Mouse (Mus musculus) erythroblast, embryonic 14.5 days (primary cell): ENCODE data around the gene Sdr42e1. TPM values are rescaled to one million over a fixed set of nuclear protein-coding genes. Genes with fewer than 3 reads are reported as not detected.

Source experiments
- H3K27me3 ChIP-seq: 2 replicates; pipeline ENCODE4 v1.6.1; 2012; ENCODE audit warnings: inconsistent platforms; ENCODE audit not compliant: control insufficient read depth
- H3K36me3 ChIP-seq: 2 replicates; pipeline ENCODE4 v1.6.1; 2012; ENCODE audit warnings: mild to moderate bottlenecking, inconsistent platforms; ENCODE audit not compliant: control insufficient read depth
- H3K4me1 ChIP-seq: 2 replicates; pipeline ENCODE4 v1.6.1; 2012; ENCODE audit warnings: inconsistent platforms; ENCODE audit not compliant: control insufficient read depth
- H3K4me3 ChIP-seq: replicated peaks from 2 replicates; pipeline ENCODE3; 2012; ENCODE audit warnings: moderate library complexity, mild to moderate bottlenecking, inconsistent platforms
- H3K9me3 ChIP-seq: 2 replicates; pipeline ENCODE4 v1.6.1; 2012; ENCODE audit warnings: low read length, inconsistent platforms, mixed read lengths; ENCODE audit not compliant: control insufficient read depth
- GATA1 ChIP-seq: IDR thresholded peaks from 2 replicates; pipeline ENCODE4 v1.6.1; 2012; ENCODE audit warnings: low read length, inconsistent platforms, mixed read lengths
- TAL1 ChIP-seq: IDR thresholded peaks from 3 replicates; pipeline ENCODE4 v1.6.1; 2012; ENCODE audit warnings: low read length, inconsistent platforms, mixed read lengths
- polyA plus RNA-seq: library from polyadenylated mRNA; stranded (reverse); fragments of >175 nt; gene quantifications from 2 replicates; pipeline ENCODE4 v1.2.3, GENCODE M21; 2012

Gene Sdr42e1
- not detected in 2 replicates for polyA plus RNA-seq

GRCm38 (mm10) chr8:117673430-117673830 is at the start of gene Sdr42e1:
Gene Sdr42e1 (minus strand): TSS chr8:117673689.
- no peaks in the 10 kb centered on the region; the same call in 1 of the 2 replicates for H3K27me3 ChIP-seq
- no peak for TF ChIP-seq GATA1
- TF ChIP-seq TAL1 = no peak
- no peaks in the 10 kb centered on the region for H3K36me3 ChIP-seq
- peaks cover 3% of the 10 kb centered on the region for H3K4me1 ChIP-seq
- no peaks in the 10 kb centered on the region for H3K9me3 ChIP-seq
- peak within 1 kb of the TSS; percentile 53 for H3K4me3 ChIP-seq

DNA sequence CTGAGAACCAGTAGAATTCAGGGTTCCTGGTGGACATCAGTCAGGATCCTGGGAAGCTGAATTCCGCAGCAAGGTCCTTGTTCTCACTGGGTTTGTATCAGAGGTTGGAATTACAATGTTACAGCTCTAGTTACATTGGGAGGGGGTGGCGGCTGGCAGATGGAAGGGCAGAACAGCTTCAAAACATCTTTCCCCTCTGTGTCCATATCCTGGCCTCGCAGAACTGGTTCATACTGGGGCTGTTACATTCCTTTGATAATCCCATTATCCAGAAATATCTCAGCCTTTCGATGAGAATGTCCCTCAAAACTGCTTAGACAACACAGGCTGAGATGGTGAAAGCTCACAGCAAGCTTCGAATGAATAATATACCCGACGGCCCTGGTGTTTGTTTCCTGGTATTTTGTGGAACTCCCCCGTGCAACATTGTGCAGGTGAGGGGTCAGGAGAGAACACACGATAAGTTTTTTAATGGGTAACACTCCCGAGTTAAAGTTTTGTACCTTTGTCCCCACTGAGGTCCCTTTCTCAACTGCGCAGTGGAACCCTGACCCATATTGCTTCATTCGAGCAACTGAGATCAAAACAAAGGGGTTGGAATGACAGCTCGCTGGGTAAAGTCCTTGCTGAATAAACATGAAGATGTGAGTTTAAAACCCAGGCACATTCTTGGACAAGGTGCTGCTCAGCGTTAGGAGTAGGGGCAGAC is 44.8 kb upstream of the Sdr42e1 start:
- Histone ChIP-seq H3K4me1 (no peaks in the 10 kb centered on the region), H3K9me3 (peaks cover 26% of the 10 kb centered on the region; the same call in 1 of the 2 replicates), H3K4me3 (no peak overlapping the region), H3K27me3 (no peaks in the 10 kb centered on the region), H3K36me3 (no peaks in the 10 kb centered on the region; the same call in 1 of the 2 replicates)
- no peak for TF ChIP-seq GATA1
- no peak for TF ChIP-seq TAL1

GRCm38 (mm10) chr8:117715896-117716295 is 42.4 kb upstream of the Sdr42e1 start:
- H3K9me3 ChIP-seq = peaks cover 21% of the 10 kb centered on the region
- H3K4me1 ChIP-seq = no peaks in the 10 kb centered on the region
- TF ChIP-seq TAL1 (no peak), GATA1 (no peak)
- no peak overlapping the region for H3K4me3 ChIP-seq
- H3K27me3 ChIP-seq = no peaks in the 10 kb centered on the region
- no peaks in the 10 kb centered on the region; the same call in 1 of the 2 replicates for H3K36me3 ChIP-seq

- no peaks in the 10 kb centered on the region for H3K4me1 ChIP-seq
- H3K4me3 ChIP-seq = no peak overlapping the region
- H3K27me3 ChIP-seq = no peaks in the 10 kb centered on the region
- H3K36me3 ChIP-seq = no peaks in the 10 kb centered on the region; the same call in 1 of the 2 replicates
- TF ChIP-seq TAL1 (no peak), GATA1 (no peak)
- peaks cover 18% of the 10 kb centered on the region for H3K9me3 ChIP-seq
Measured at GRCm38 (mm10) chr8:117714604-117715003, 41.1 kb upstream of the Sdr42e1 start.

DNA sequence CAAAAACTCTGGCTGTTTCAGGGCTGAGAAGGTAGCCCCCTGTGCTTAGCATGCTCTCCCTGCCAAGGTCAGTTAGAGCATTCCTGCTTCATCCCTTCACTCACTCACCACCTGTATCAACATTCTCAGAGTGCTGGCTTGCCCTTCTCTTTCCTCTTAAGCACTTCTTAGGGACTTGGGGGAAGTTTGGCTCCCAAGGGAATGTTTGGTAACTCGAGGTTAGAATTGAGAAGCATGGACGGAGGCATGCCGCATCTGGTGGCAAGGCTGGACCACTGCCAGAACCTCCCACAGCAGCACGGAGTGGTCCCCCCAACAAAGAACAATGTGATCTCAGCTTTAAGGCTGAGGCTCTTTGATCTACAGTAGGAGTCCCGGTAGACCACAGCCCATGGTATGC is 38.7 kb upstream of the Sdr42e1 start:
- H3K9me3 ChIP-seq = peaks cover 17% of the 10 kb centered on the region
- TF ChIP-seq GATA1 (no peak), TAL1 (no peak)
- no peaks in the 10 kb centered on the region for H3K27me3 ChIP-seq
- H3K4me1 ChIP-seq = no peaks in the 10 kb centered on the region
- no peaks in the 10 kb centered on the region; the same call in 1 of the 2 replicates for H3K36me3 ChIP-seq
- H3K4me3 ChIP-seq = no peak overlapping the region

DNA sequence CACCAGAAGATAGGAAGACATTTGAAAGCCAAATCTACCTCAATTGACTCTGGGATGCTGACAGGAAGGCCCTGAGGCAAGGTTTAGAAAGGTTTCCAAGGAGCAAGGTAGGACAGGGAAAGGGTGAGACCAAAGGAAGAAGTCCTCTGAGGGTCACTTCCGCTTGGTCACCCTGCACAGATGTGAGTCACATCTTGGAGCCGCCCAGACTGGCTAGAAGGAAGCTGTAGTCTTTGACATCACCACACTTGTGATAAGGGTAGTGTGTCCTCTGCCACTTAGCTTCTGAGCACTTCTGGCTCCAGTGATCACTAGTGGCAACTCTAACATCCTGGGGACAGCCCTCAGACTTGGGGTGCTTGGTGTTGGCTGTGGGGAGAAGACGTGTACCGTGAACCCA is 32.7 kb upstream of the Sdr42e1 start:
- Histone ChIP-seq H3K36me3 (no peaks in the 10 kb centered on the region; the same call in 1 of the 2 replicates), H3K4me3 (no peak overlapping the region), H3K27me3 (no peaks in the 10 kb centered on the region), H3K4me1 (no peaks in the 10 kb centered on the region), H3K9me3 (peaks cover 2% of the 10 kb centered on the region; the same call in 1 of the 2 replicates)
- no peak for TF ChIP-seq TAL1
- TF ChIP-seq GATA1 = no peak

GRCm38 (mm10) chr8:117702701-117703100 is 29.2 kb upstream of the Sdr42e1 start:
- H3K36me3 ChIP-seq = no peaks in the 10 kb centered on the region; the same call in 1 of the 2 replicates
- peak overlapping the region; percentile 49 for H3K4me3 ChIP-seq
- H3K9me3 ChIP-seq = peaks cover 8% of the 10 kb centered on the region; the same call in 1 of the 2 replicates
- TF ChIP-seq GATA1 = no peak
- TF ChIP-seq TAL1 = no peak
- no peaks in the 10 kb centered on the region for H3K4me1 ChIP-seq
- no peaks in the 10 kb centered on the region for H3K27me3 ChIP-seq

DNA sequence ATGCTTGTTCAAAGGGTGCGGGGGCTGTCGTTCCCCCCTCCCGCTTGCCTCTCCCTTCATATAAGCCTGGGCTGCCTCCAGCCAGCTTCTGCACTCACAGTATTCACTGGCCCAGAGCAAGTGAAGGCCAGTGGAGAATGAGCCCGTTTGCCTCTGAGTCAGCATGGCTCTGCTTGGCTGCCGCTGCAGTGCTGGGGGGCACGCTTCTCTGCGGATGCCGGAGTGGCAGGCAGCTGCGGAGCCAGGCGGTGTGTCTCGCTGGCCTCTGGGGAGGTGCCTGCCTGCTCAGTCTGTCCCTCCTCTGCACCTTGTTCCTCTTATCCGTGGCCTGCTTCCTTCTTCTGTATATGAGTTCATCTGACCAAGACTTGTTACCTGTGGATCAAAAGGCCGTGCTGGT is 28.4 kb upstream of the Sdr42e1 start, which contains the start of gene Hsd17b2:
Gene Hsd17b2, plus strand, starts transcription at position 46 of the 400 bp plus-strand sequence.
- no peak for TF ChIP-seq TAL1
- TF ChIP-seq GATA1 = no peak
- peaks cover 6% of the 10 kb centered on the region; the same call in 1 of the 2 replicates for H3K9me3 ChIP-seq
- no peaks in the 10 kb centered on the region for H3K27me3 ChIP-seq
- H3K4me1 ChIP-seq = no peaks in the 10 kb centered on the region
- no peaks in the 10 kb centered on the region for H3K36me3 ChIP-seq
- peak within 1 kb of the TSS; percentile 49 for H3K4me3 ChIP-seq

- Histone ChIP-seq H3K9me3 (peaks cover 6% of the 10 kb centered on the region; the same call in 1 of the 2 replicates), H3K4me1 (no peaks in the 10 kb centered on the region), H3K36me3 (no peaks in the 10 kb centered on the region), H3K4me3 (peak overlapping the region; percentile 49), H3K27me3 (no peaks in the 10 kb centered on the region)
- no peak for TF ChIP-seq GATA1
- no peak for TF ChIP-seq TAL1
Measured at GRCm38 (mm10) chr8:117701246-117701645, 27.8 kb upstream of the Sdr42e1 start.

DNA sequence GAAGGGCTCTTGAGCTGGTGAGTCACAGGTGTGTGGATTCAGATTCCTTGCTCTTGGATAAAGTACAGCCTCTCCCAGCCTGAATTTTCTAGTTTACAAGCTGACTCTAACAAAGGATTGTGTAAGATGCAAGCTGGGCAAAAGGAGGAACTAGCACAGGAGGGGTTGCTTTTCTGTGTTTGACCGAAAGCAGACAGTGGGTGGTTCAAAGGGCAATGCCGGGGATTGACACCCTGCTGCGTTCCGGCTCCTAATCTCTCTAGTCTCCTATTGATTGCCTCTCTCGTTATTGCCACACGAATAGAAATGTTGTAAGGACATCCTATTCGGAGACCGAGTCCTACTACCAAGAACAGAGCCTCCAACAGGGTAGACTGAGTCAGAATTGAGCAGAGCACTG is 27.2 kb upstream of the Sdr42e1 start:
- no peaks in the 10 kb centered on the region for H3K36me3 ChIP-seq
- H3K4me1 ChIP-seq = no peaks in the 10 kb centered on the region
- TF ChIP-seq TAL1 = no peak
- TF ChIP-seq GATA1 = no peak
- peaks cover 6% of the 10 kb centered on the region; the same call in 1 of the 2 replicates for H3K9me3 ChIP-seq
- no peaks in the 10 kb centered on the region for H3K27me3 ChIP-seq
- H3K4me3 ChIP-seq = no peak overlapping the region
